In the genomic region with DNA sequence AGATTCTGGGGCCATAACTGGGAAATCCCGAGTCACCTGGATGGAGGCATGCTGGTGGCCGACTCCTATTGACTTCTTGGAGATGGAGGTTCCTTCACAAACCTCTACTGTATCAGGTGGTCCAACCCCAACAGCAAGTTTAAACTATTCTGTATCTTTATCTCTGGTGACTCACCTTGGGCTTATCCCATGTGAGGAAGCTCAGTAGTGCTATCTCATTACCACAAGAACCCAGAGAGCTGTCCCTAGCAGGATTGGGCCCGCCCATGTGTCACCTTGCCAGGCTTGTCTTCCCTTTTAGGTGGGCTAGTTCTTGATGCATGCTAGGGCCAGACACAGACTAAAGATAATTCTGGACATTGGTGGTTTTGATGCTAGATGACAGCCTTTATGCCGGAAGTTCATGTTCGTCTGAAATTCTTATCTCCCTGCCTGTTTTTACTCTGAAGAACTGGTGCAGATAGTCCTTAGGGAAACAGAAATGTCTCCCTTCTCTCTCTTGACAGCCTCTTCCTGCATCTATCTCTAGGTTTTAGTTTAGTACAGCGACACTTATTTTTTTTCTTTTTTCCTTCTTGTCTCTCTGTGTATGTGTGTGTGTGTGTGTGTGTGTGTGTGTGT, we compare ENCODE assay signal across 24 mouse cellular contexts.
DNase-seq lines count a peak whose midpoint lies in the region; ATAC-seq lines count a peak whose summit lies in the region.
"Had no signal": no experiment of that assay in that cellular context is flagged by ENCODE, and none has a peak within 500 bp of the region (broad histone marks: within the 10 kb centered on the region; RNA-seq: fewer than 3 reads in every experiment).

No protein-coding gene starts in this region.

- H3K9ac ChIP-seq in heart, embryonic 13.5 days = no peak overlapping the region
- peak overlapping the region; percentile 41; the same call in 1 of the 2 replicates for H3K9ac ChIP-seq in liver, embryonic 12.5 days
- no peak overlapping the region for H3K9ac ChIP-seq in neural tube, embryonic 15.5 days (replicated peaks)
- H3K9ac ChIP-seq: forebrain, postnatal 0 days; hindbrain, embryonic 15.5 days; midbrain, embryonic 12.5 days; neural tube, embryonic 12.5 days had no signal

- H3K27ac ChIP-seq in heart, embryonic 13.5 days (replicated peaks) = 0 out of 2 replicates have a peak overlapping the region, but pooled peaks have one; percentile 20
- H3K27ac ChIP-seq in liver, embryonic 12.5 days = 0 out of 2 replicates have a peak overlapping the region, but pooled peaks have one; percentile 36
- no peak overlapping the region for H3K27ac ChIP-seq in neural tube, embryonic 15.5 days (replicated peaks)
- H3K27ac ChIP-seq: embryonic facial prominence, embryonic 10.5 days; heart, adult 2 months; hindbrain, embryonic 15.5 days; layer of hippocampus, adult 2 months; midbrain, embryonic 12.5 days; neural tube, embryonic 12.5 days had no signal

- peak overlapping the region; percentile 31 for H3K4me2 ChIP-seq in heart, embryonic 13.5 days
- H3K4me2 ChIP-seq in liver, embryonic 12.5 days = peak overlapping the region; percentile 38
- H3K4me2 ChIP-seq in neural tube, embryonic 15.5 days = no peak overlapping the region
- H3K4me2 ChIP-seq: hindbrain, embryonic 15.5 days; midbrain, embryonic 12.5 days; neural tube, embryonic 12.5 days had no signal

- WGBS in heart, embryonic 13.5 days = 46% methylated on average over 6 of the region's 6 CpGs
- WGBS in liver, embryonic 12.5 days (ENCODE audit: insufficient replicate concordance) = 24% methylated on average over 6 of the region's 6 CpGs
- 92% methylated on average over 6 of the region's 6 CpGs for WGBS in neural tube, embryonic 15.5 days

- H3K36me3 ChIP-seq in heart, embryonic 13.5 days = peaks cover 21% of the 10 kb centered on the region
- H3K36me3 ChIP-seq in liver, embryonic 12.5 days = no peaks in the 10 kb centered on the region
- no peaks in the 10 kb centered on the region for H3K36me3 ChIP-seq in neural tube, embryonic 15.5 days
- H3K36me3 ChIP-seq: hindbrain, embryonic 15.5 days; midbrain, embryonic 12.5 days had no signal

- intact Hi-C loops in left cerebral cortex, postnatal 14 days (cut with DNase I) = no loop called here

- H3K4me1 ChIP-seq in heart, embryonic 13.5 days = peaks cover 58% of the 10 kb centered on the region
- H3K4me1 ChIP-seq in liver, embryonic 12.5 days = peaks cover 42% of the 10 kb centered on the region
- peaks cover 28% of the 10 kb centered on the region for H3K4me1 ChIP-seq in neural tube, embryonic 15.5 days

- ATAC-seq in heart, embryonic 13.5 days (ENCODE audit: extremely low read depth, insufficient number of reproducible peaks, low FRiP score, low TSS enrichment) = no peak
- ATAC-seq in liver, embryonic 12.5 days = peak; percentile 90
- ATAC-seq in megakaryocyte progenitor cell, adult 5-6 weeks (replicated peaks; ENCODE audit: poor library complexity) = peak; percentile 78
- no peak for ATAC-seq in neural tube, embryonic 15.5 days (ENCODE audit: low FRiP score)
- ATAC-seq: forebrain, postnatal 0 days had no signal

- DNase-seq in heart, adult 11 months = no peak
- peak; percentile 55 for DNase-seq in c-Kit-positive CD71-positive TER-119-positive erythroid progenitor cells, embryonic 14.5 days (ENCODE audit: low spot score)
- DNase-seq in left cerebral cortex, postnatal 14 days (ENCODE audit: low spot score in 2 of 2) = no peak
- DNase-seq in retina, embryonic 14.5 days (ENCODE audit: low spot score) = no peak
- DNase-seq: adrenal gland, adult 8-10 months; cerebellum, adult 9-10 months; forebrain, postnatal 0 days; gastrocnemius, postnatal 14 days; heart, adult 2 months; kidney, adult 9 months; kidney, postnatal 14 days; lung, adult 18-20 months; lung, postnatal 10 days; right cerebral cortex, adult 18-20 months; thymus, postnatal 36 days had no signal

- H3K27me3 ChIP-seq in heart, embryonic 13.5 days (replicated peaks) = no peaks in the 10 kb centered on the region
- H3K27me3 ChIP-seq in liver, embryonic 12.5 days (replicated peaks) = peaks cover 15% of the 10 kb centered on the region
- H3K27me3 ChIP-seq in neural tube, embryonic 15.5 days (replicated peaks) = no peaks in the 10 kb centered on the region
- H3K27me3 ChIP-seq: hindbrain, embryonic 15.5 days; midbrain, embryonic 12.5 days; neural tube, embryonic 12.5 days had no signal

- H3K9me3 ChIP-seq in heart, embryonic 13.5 days = no peaks in the 10 kb centered on the region
- no peaks in the 10 kb centered on the region for H3K9me3 ChIP-seq in liver, embryonic 12.5 days (replicated peaks)
- no peaks in the 10 kb centered on the region for H3K9me3 ChIP-seq in neural tube, embryonic 15.5 days (replicated peaks)
- H3K9me3 ChIP-seq: embryonic facial prominence, embryonic 10.5 days; hindbrain, embryonic 15.5 days; midbrain, embryonic 12.5 days; neural tube, embryonic 12.5 days had no signal

- no peak overlapping the region for H3K4me3 ChIP-seq in heart, embryonic 13.5 days
- H3K4me3 ChIP-seq in liver, embryonic 12.5 days = no peak overlapping the region
- no peak overlapping the region for H3K4me3 ChIP-seq in neural tube, embryonic 15.5 days (replicated peaks)
- H3K4me3 ChIP-seq: embryonic facial prominence, embryonic 10.5 days; heart, adult 2 months; hindbrain, embryonic 15.5 days; layer of hippocampus, adult 2 months; midbrain, embryonic 12.5 days; neural tube, embryonic 12.5 days had no signal

Comparison
In these comparisons a context has a peak if more than half of its experiments do, and no peak if none do; other contexts are left out.
1. ATAC-seq: peak in liver, embryonic 12.5 days (single experiment) and megakaryocyte progenitor cell, adult 5-6 weeks (single experiment); none in heart, embryonic 13.5 days (single experiment) and neural tube, embryonic 15.5 days (single experiment).